ENCODE assay signal across 29 mouse cellular contexts in the genomic region with DNA sequence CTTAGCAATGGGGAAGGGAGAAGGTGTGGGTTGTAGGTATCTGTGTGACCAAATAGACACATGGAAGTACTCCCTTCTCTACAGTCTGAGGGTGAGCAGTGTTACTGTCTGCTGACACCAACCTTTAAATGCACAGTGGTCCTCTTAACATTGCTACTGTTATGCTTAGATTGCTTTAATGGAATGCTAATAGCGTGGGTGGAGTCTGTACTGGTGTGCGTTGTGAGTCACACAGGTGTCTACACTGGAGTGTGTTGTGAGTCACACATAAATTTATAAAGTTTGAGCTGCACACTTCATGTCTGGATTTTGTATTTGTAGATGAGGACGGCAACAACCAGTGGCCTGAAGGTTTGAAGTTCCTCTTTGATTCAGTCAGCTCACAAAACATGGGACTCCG.
"Had no signal": no experiment of that assay in that cellular context is flagged by ENCODE, and none has a peak within 500 bp of the region (broad histone marks: within the 10 kb centered on the region; RNA-seq: fewer than 3 reads in every experiment).

No protein-coding gene starts in this region.

- H3K9ac ChIP-seq: heart, embryonic 13.5 days; heart, embryonic 15.5 days; hindbrain, embryonic 13.5 days; hindbrain, embryonic 15.5 days; kidney, embryonic 15.5 days; limb, embryonic 12.5 days; liver, embryonic 13.5 days; liver, embryonic 15.5 days had no signal

- H3K9me3 ChIP-seq: heart, embryonic 13.5 days; heart, embryonic 15.5 days; hindbrain, embryonic 13.5 days; hindbrain, embryonic 15.5 days; kidney, embryonic 15.5 days; limb, embryonic 10.5 days; limb, embryonic 12.5 days; liver, embryonic 13.5 days; liver, embryonic 15.5 days had no signal

- H3K27ac ChIP-seq: heart, adult 2 months; heart, embryonic 13.5 days; heart, embryonic 15.5 days; hindbrain, embryonic 13.5 days; hindbrain, embryonic 15.5 days; hindbrain, postnatal 0 days; kidney, embryonic 15.5 days; kidney, postnatal 0 days; left cerebral cortex, adult 2 months; limb, embryonic 10.5 days; limb, embryonic 12.5 days; liver, embryonic 13.5 days; liver, embryonic 15.5 days had no signal

- H3K4me3 ChIP-seq: heart, adult 2 months; heart, embryonic 13.5 days; heart, embryonic 15.5 days; hindbrain, embryonic 13.5 days; hindbrain, embryonic 15.5 days; kidney, embryonic 15.5 days; left cerebral cortex, adult 2 months; limb, embryonic 10.5 days; limb, embryonic 12.5 days; liver, embryonic 13.5 days; liver, embryonic 15.5 days had no signal

- H3K27me3 ChIP-seq: heart, embryonic 13.5 days; heart, embryonic 15.5 days; hindbrain, embryonic 13.5 days; hindbrain, embryonic 15.5 days; kidney, embryonic 15.5 days; limb, embryonic 12.5 days; liver, embryonic 13.5 days; liver, embryonic 15.5 days had no signal

- ATAC-seq: hindbrain, postnatal 0 days; intestine, embryonic 16.5 days had no signal

- H3K4me1 ChIP-seq: heart, embryonic 13.5 days; heart, embryonic 15.5 days; hindbrain, embryonic 13.5 days; hindbrain, embryonic 15.5 days; kidney, embryonic 15.5 days; limb, embryonic 10.5 days; limb, embryonic 12.5 days; liver, embryonic 13.5 days; liver, embryonic 15.5 days had no signal

- DNase-seq: gastrocnemius, postnatal 14 days; gastrocnemius, postnatal 36 days; heart, adult 11 months; heart, adult 2 months; heart, postnatal 14 days; heart, postnatal 36 days; kidney, adult 11 months; kidney, adult 2 months; kidney, adult 9 months; kidney, postnatal 14 days; kidney, postnatal 36 days; layer of hippocampus, adult 9-11 months; layer of hippocampus, postnatal 36 days; liver; liver, embryonic 13.5 days had no signal

- H3K4me2 ChIP-seq: heart, embryonic 11.5 days; heart, embryonic 13.5 days; heart, embryonic 15.5 days; hindbrain, embryonic 13.5 days; hindbrain, embryonic 15.5 days; kidney, embryonic 15.5 days; limb, embryonic 12.5 days; liver, embryonic 11.5 days; liver, embryonic 13.5 days; liver, embryonic 15.5 days had no signal
